Comparison of ENCODE assay signal across 1 mouse cellular context in the genomic region with DNA sequence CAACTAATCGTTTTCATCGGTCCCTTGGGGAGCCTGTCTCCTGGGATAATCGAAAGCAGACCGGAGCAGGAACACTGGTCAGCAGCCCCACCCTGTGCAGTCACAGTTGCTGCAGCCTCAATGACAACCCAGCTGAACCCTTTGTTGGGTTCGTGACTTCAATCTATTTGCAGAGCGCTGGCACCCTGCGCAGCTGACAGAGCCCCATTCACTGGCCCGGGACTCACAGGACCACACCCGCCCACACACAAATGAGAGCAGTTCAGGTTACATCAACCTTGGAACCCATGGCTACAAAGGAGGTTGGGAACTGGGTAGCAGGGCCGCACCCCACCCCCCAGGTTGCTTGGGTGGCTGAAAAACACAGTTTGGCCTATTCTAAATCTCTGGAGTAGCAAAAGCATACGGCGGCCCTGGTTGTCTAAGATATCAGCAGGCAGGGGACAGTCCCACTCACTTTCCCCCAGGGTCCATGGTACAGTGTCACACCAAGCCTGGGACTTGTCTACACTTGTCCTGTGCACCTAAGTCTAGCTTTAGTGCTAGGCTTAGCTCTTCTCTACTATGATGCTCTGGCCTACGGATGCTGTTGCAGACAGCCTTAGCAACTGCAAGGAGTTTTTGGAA.
TF ChIP-seq lines count a peak whose summit lies in the region.

No protein-coding gene starts in this region.

TF ChIP-seq in CH12.LX, 34 proteins besides CTCF, POLR2A, EP300 and RAD21 (continued from another document):
- TF ChIP-seq KAT2A (IDR thresholded peaks at IDR 0.05; ENCODE audit: insufficient replicate concordance, low read length) (0 out of 2 replicates have a peak, but pooled peaks have one; percentile 36), RCOR1 (conservative IDR thresholded peaks at IDR 0.05; ENCODE audit: low read depth, low read length) (peak; percentile 71), MEF2A (IDR thresholded peaks at IDR 0.05; ENCODE audit: borderline replicate concordance, low read depth, low read length) (peak; percentile 87), JUN (IDR thresholded peaks at IDR 0.05; ENCODE audit: insufficient read depth, low read depth, low read length) (peak; percentile 23; the same call in 1 of the 2 replicates), UBTF (IDR thresholded peaks at IDR 0.05; ENCODE audit: low read depth, low read length) (no peak), ETS1 (conservative IDR thresholded peaks at IDR 0.05; ENCODE audit: low read depth, low read length) (peak; percentile 72), MXI1 (IDR thresholded peaks at IDR 0.05; ENCODE audit: low read depth, low read length) (peak; percentile 81), E2F4 (IDR thresholded peaks at IDR 0.05; ENCODE audit: insufficient replicate concordance, low read depth, low read length) (no peak)
TF ChIP-seq in CH12.LX: peak in this region for 22.
